Mouse (Mus musculus) C2C12 (cell line): ENCODE data around the gene Dock7. TPM values are rescaled to one million over a fixed set of nuclear protein-coding genes. Genes with fewer than 3 reads are reported as not detected.
A peak's percentile ranks its signal among the peaks of the same experiment; 100 is the strongest.
"Not testable (repeated sequence)": the region's sequence is repeated elsewhere in the genome, so short reads cannot be mapped to it uniquely, and the experiment has no call there.

Experiments used
- H3K27me3 ChIP-seq: one replicate; pipeline ENCODE4 v1.6.1; 2011; ENCODE audit not compliant: control insufficient read depth, insufficient read depth, insufficient read length
- H3K36me3 ChIP-seq: one replicate; pipeline ENCODE4 v1.6.1; 2011; ENCODE audit not compliant: control insufficient read depth, insufficient read depth
- H3K4me3 ChIP-seq: one replicate; pipeline ENCODE4 v1.5.1; 2011; ENCODE audit warnings: mild to moderate bottlenecking, control low read depth; ENCODE audit not compliant: poor library complexity, insufficient read depth, severe bottlenecking
- H3K79me2 ChIP-seq: one replicate; pipeline ENCODE4 v1.6.1; 2011; ENCODE audit not compliant: control insufficient read depth, insufficient read depth
- H3K79me3 ChIP-seq: one replicate; pipeline ENCODE4 v1.6.1; 2011; ENCODE audit warnings: low read depth, control low read depth
- H3ac ChIP-seq: one replicate; pipeline ENCODE3; 2011; ENCODE audit warnings: low read depth; ENCODE audit not compliant: control insufficient read depth, insufficient read length
- CEBPB ChIP-seq: IDR thresholded peaks from one replicate; pipeline ENCODE4 v1.6.1; 2011; ENCODE audit warnings: low read depth, mild to moderate bottlenecking, control low read depth, moderate library complexity
- CTCF ChIP-seq: IDR thresholded peaks from one replicate; pipeline ENCODE4 v1.5.1; 2011; ENCODE audit not compliant: control insufficient read depth, insufficient read depth, insufficient read length
- FOSL1 ChIP-seq: IDR thresholded peaks from one replicate; pipeline ENCODE4 v1.8.0; 2011; ENCODE audit warnings: mild to moderate bottlenecking, low read length; ENCODE audit not compliant: poor library complexity, insufficient read depth, severe bottlenecking
- MAX ChIP-seq: IDR thresholded peaks from one replicate; pipeline ENCODE4 v1.6.1; 2011; ENCODE audit warnings: mild to moderate bottlenecking, control low read depth
- MYOD1 ChIP-seq: IDR thresholded peaks from one replicate; pipeline ENCODE4 v1.6.1; 2011; ENCODE audit warnings: low read depth; ENCODE audit not compliant: control insufficient read depth, insufficient read length
- MYOG ChIP-seq: IDR thresholded peaks from one replicate; pipeline ENCODE4 v1.6.1; 2011; ENCODE audit not compliant: control insufficient read depth, insufficient read length; ENCODE audit errors: extremely low read depth
- USF1 ChIP-seq: IDR thresholded peaks from one replicate; pipeline ENCODE4 v1.6.1; 2011; ENCODE audit warnings: low read depth, mild to moderate bottlenecking, control low read depth, moderate library complexity
- polyA plus RNA-seq: library from polyadenylated mRNA; unstranded; fragments of >200 nt; fragmentation: generic; extraction: Trizol; gene quantifications from one replicate; pipeline ENCODE4 v1.2.1, GENCODE M21; 2012; ENCODE audit warnings: missing spikeins

The Dock7 gene
- polyA plus RNA-seq, 1 experiment, result 30.2 TPM

- Histone ChIP-seq H3K4me3 (no peak overlapping the region), H3K79me2 (no peaks in the 10 kb centered on the region), H3ac (no peak overlapping the region), H3K36me3 (peaks cover 46% of the 10 kb centered on the region), H3K79me3 (no peaks in the 10 kb centered on the region), H3K27me3 (no peaks in the 10 kb centered on the region)
- TF ChIP-seq MAX, result no peak
- no peak for TF ChIP-seq CEBPB
- TF ChIP-seq FOSL1, result no peak
- no peak for TF ChIP-seq MYOG
- no peak for TF ChIP-seq USF1
- no peak for TF ChIP-seq MYOD1
- TF ChIP-seq CTCF, result no peak
Measured at GRCm38 (mm10) chr4:98978693-98979092, 142.0 kb downstream of the Dock7 start.

DNA sequence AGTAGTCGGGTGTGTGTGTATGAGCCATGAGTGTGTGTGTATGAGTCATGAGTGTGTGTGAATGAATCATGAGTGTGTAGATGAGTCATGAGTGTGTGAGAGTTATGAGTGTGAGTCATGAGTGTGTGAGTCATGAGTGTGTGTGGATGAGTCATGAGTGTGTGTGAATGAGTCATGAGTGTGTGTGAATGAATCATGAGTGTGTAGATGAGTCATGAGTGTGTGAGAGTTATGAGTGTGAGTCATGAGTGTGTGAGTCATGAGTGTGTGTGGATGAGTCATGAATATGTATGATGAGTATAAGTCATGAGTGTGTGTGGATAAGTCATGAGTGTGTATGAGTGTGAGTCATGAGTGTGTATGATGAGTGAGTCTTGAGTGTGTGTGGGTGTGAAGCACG is 142.4 kb downstream of the Dock7 start:
- H3K79me3 ChIP-seq, H3K4me3 ChIP-seq, H3K79me2 ChIP-seq, H3ac ChIP-seq, H3K27me3 ChIP-seq: not testable (repeated sequence)
- peak; percentile 76 for TF ChIP-seq FOSL1
- H3K36me3 ChIP-seq, result peaks cover 48% of the 10 kb centered on the region

GRCm38 (mm10) chr4:98975741-98976140 is 145.0 kb downstream of the Dock7 start:
- Histone ChIP-seq H3K27me3 (no peaks in the 10 kb centered on the region), H3ac (no peak overlapping the region), H3K36me3 (peaks cover 61% of the 10 kb centered on the region), H3K79me2 (no peaks in the 10 kb centered on the region), H3K4me3 (no peak overlapping the region), H3K79me3 (no peaks in the 10 kb centered on the region)
- TF ChIP-seq CEBPB, result no peak
- no peak for TF ChIP-seq USF1
- no peak for TF ChIP-seq FOSL1
- TF ChIP-seq CTCF, result no peak
- TF ChIP-seq MAX, result no peak
- TF ChIP-seq MYOG, result no peak
- no peak for TF ChIP-seq MYOD1

DNA sequence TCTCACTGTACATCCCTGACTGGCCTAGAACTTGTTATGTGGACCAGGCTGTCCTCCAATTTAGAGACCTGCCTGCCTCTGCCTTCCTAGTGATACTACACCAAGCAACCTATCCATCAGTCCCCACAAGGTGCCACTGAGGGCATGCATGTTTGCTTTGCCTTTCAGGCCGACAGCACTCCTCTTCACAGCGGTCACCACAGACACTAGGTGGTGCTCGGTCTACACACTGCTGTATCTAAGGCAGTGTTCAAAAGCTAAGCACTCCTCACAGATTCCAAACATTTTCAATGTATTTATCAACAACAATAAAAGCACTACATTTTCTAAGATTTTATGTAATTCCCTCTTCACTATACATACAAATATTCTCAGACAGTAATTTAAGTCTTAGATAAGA is 150.8 kb downstream of the Dock7 start:
- no peak overlapping the region for H3K4me3 ChIP-seq
- H3K36me3 ChIP-seq, result peaks cover 68% of the 10 kb centered on the region
- H3K79me3 ChIP-seq, result no peaks in the 10 kb centered on the region
- no peak for TF ChIP-seq MAX
- TF ChIP-seq USF1, result no peak
- no peak for TF ChIP-seq CEBPB
- TF ChIP-seq CTCF, result peak; percentile 19
- TF ChIP-seq MYOD1, result no peak
- no peak for TF ChIP-seq FOSL1
- no peak for TF ChIP-seq MYOG
- no peaks in the 10 kb centered on the region for H3K27me3 ChIP-seq
- no peaks in the 10 kb centered on the region for H3K79me2 ChIP-seq
- H3ac ChIP-seq, result no peak overlapping the region

DNA sequence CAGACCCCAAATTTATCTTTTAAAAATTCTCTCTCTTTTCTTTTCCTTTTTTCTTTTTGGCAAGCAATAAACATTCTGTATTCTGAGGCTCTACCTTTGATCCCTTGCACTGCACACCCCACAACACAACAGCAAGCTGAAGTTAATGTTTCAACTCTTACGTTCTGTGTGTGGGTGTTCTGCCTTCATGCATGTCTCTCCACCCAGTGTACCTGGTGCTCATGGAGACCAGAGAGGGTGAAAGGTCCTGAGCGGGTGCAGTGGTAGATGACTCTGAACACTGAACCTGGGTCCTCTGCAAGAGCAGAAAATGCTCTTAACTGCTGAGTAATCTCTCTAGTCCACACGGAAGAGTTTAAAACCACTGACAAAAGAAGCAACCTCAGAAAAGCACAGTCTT is 160.5 kb downstream of the Dock7 start:
- H3K27me3 ChIP-seq, result no peaks in the 10 kb centered on the region
- H3K79me2 ChIP-seq, result no peaks in the 10 kb centered on the region
- no peak for TF ChIP-seq USF1
- no peak for TF ChIP-seq MAX
- no peak for TF ChIP-seq MYOG
- no peak for TF ChIP-seq CEBPB
- TF ChIP-seq CTCF, result no peak
- TF ChIP-seq MYOD1, result no peak
- TF ChIP-seq FOSL1, result no peak
- H3K79me3 ChIP-seq, result no peaks in the 10 kb centered on the region
- H3K36me3 ChIP-seq, result peaks cover 50% of the 10 kb centered on the region
- no peak overlapping the region for H3ac ChIP-seq
- no peak overlapping the region for H3K4me3 ChIP-seq

DNA sequence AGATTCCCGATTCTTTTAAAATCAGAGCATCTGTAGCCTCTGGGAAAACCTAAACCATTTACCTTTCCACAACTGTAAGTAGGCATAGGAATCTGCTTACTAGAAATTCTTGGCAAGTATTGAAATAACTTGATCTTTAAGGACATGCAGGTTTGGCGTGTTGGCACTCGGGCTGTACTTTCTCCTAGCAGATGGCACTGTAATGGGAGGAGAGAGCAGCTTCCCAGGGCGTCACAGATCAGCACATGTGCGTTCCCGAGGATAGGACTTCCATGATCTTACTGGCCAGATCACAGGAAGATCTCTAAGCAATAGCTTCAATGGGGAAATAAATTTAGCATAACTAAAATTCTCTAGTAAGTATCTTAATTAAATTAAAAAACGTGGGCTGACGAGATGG is 164.7 kb downstream of the Dock7 start:
- Histone ChIP-seq H3K27me3 (no peaks in the 10 kb centered on the region), H3ac (no peak overlapping the region), H3K79me2 (no peaks in the 10 kb centered on the region), H3K4me3 (no peak overlapping the region), H3K79me3 (no peaks in the 10 kb centered on the region), H3K36me3 (peaks cover 43% of the 10 kb centered on the region)
- TF ChIP-seq USF1, result no peak
- TF ChIP-seq MYOD1, result no peak
- TF ChIP-seq FOSL1, result no peak
- no peak for TF ChIP-seq CTCF
- no peak for TF ChIP-seq CEBPB
- no peak for TF ChIP-seq MYOG
- no peak for TF ChIP-seq MAX
